Mouse (Mus musculus): ENCODE results near the gene Apol7e. TPM values are rescaled to one million over a fixed set of nuclear protein-coding genes. Genes with fewer than 3 reads are reported as not detected.

Gene Apol7e
- total RNA-seq, 1 experiment = 0.13 TPM

DNA sequence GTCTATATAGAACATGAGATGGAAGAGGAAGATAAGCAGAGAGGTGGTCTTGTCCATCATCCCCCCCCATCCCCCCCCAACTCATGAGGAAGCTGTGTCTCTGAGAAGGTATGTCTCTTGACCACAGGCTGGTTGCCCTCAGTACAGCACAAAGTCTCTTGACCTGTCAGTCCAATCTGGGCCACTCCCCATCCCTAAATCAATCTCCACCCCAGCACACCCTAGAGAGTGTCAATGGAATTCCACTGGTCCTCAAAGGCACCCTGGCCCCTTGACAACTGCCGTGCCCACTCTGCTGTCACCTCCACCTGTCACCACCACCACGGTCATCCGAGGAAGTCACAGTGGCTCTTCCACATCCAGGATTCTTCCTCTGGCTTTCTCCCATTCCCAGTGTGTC, 49.8 kb downstream of the Apol7e start:
- TF ChIP-seq CHD2 (IDR thresholded peaks at IDR 0.05; ENCODE audit: low read depth, low read length) = no peak
- TF ChIP-seq MAFK (IDR thresholded peaks at IDR 0.05; ENCODE audit: insufficient read depth, low read depth, low read length) = no peak
- no peak for TF ChIP-seq ZNF384 (IDR thresholded peaks at IDR 0.05; ENCODE audit: low read depth, low read length)
- no peak for TF ChIP-seq ZC3H11A (IDR thresholded peaks at IDR 0.05; ENCODE audit: borderline replicate concordance, low read depth, low read length)
- no peak for TF ChIP-seq HCFC1 (IDR thresholded peaks at IDR 0.05; ENCODE audit: borderline replicate concordance, insufficient read depth, low read length)
- in situ Hi-C loops (cut with MboI; ENCODE audit: low sequenced_read_pairs in 2 of 2, unreplicated experiment in 2 of 2) = no loop called here

DNA sequence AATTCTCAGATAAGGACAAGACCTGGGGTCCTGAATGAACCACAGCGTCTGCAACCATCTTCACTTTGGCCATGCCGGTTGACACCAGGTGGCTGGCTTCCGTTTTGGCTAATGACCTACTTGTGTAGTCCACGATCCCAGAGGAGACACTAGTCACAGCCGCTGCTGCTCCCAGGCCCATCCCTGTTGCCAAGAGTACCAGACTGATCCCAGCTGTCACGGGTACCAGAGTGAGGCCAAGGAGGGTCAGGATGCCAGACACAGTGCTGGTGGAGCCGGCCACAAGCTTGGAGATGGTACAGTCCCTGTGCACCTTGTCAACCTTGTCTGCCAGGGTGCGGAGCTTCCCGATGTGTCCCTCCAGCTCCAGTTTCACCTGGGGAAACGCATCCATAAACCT, 51.1 kb downstream of the Apol7e start:
- Histone ChIP-seq H3K36me3 (ENCODE audit: control insufficient read depth, insufficient read depth, low read length, poor library complexity, severe bottlenecking) (no peaks in the 10 kb centered on the region), H3K9me3 (ENCODE audit: control insufficient read depth, insufficient read depth, low read depth, low read length) (no peaks in the 10 kb centered on the region), H3K9ac (ENCODE audit: insufficient read depth, low read depth, low read length, poor library complexity, severe bottlenecking) (no peak overlapping the region), H3K27ac (ENCODE audit: insufficient read depth, low read depth, low read length, poor library complexity, severe bottlenecking) (no peak overlapping the region), H3K4me1 (ENCODE audit: control insufficient read depth in 2 of 2, insufficient read depth in 2 of 2, low read length in 2 of 2, poor library complexity in 1 of 2) (no peaks in the 10 kb centered on the region), H3K4me3 (ENCODE audit: insufficient read depth in 1 of 2, low read depth in 1 of 2, low read length in 2 of 2, poor library complexity in 1 of 2, severe bottlenecking in 1 of 2) (no peak overlapping the region)
- DNase-seq (ENCODE audit: low read depth, low spot score) = no peak
- in situ Hi-C loops (cut with MboI; ENCODE audit: low sequenced_read_pairs in 2 of 2, unreplicated experiment in 2 of 2) = no loop called here
- TF ChIP-seq ZNF384 (IDR thresholded peaks at IDR 0.05; ENCODE audit: low read depth, low read length) (no peak), HCFC1 (IDR thresholded peaks at IDR 0.05; ENCODE audit: borderline replicate concordance, insufficient read depth, low read length) (no peak), CHD2 (IDR thresholded peaks at IDR 0.05; ENCODE audit: low read depth, low read length) (no peak), MAFK (IDR thresholded peaks at IDR 0.05; ENCODE audit: insufficient read depth, low read depth, low read length) (no peak), ZC3H11A (IDR thresholded peaks at IDR 0.05; ENCODE audit: borderline replicate concordance, low read depth, low read length) (no peak)

More for the DNA sequence above, 49.8 kb downstream of the Apol7e start:
- no peak for DNase-seq (ENCODE audit: low read depth, low spot score)
- Histone ChIP-seq H3K4me1 (ENCODE audit: control insufficient read depth in 2 of 2, insufficient read depth in 2 of 2, low read length in 2 of 2, poor library complexity in 1 of 2) (no peaks in the 10 kb centered on the region), H3K27ac (ENCODE audit: insufficient read depth, low read depth, low read length, poor library complexity, severe bottlenecking) (no peak overlapping the region), H3K36me3 (ENCODE audit: control insufficient read depth, insufficient read depth, low read length, poor library complexity, severe bottlenecking) (no peaks in the 10 kb centered on the region), H3K9me3 (ENCODE audit: control insufficient read depth, insufficient read depth, low read depth, low read length) (no peaks in the 10 kb centered on the region), H3K9ac (ENCODE audit: insufficient read depth, low read depth, low read length, poor library complexity, severe bottlenecking) (no peak overlapping the region), H3K4me3 (ENCODE audit: insufficient read depth in 1 of 2, low read depth in 1 of 2, low read length in 2 of 2, poor library complexity in 1 of 2, severe bottlenecking in 1 of 2) (no peak overlapping the region)

DNA sequence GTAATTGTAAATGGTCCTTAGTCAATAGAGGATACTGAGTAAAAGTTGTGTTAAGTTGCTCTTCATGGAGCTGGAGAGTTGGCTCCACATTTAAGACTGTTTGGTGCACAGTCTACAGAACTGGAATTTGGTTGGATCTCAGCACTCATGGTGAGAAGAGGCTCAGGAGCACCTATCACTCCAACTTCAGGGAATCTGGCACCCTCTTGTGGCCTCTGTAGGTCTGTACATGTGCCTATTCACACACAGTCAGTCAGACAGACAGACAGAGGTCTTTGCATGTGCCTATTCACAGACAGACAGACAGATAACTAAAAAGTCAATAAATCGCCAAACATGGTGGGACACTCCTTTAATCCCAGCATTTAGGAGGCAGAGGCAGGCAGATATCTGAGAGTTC, 51.8 kb downstream of the Apol7e start:
- Histone ChIP-seq H3K27ac (ENCODE audit: insufficient read depth, low read depth, low read length, poor library complexity, severe bottlenecking) (no peak overlapping the region), H3K36me3 (ENCODE audit: control insufficient read depth, insufficient read depth, low read length, poor library complexity, severe bottlenecking) (no peaks in the 10 kb centered on the region), H3K9me3 (ENCODE audit: control insufficient read depth, insufficient read depth, low read depth, low read length) (no peaks in the 10 kb centered on the region), H3K4me3 (ENCODE audit: insufficient read depth in 1 of 2, low read depth in 1 of 2, low read length in 2 of 2, poor library complexity in 1 of 2, severe bottlenecking in 1 of 2) (no peak overlapping the region), H3K9ac (ENCODE audit: insufficient read depth, low read depth, low read length, poor library complexity, severe bottlenecking) (no peak overlapping the region), H3K4me1 (ENCODE audit: control insufficient read depth in 2 of 2, insufficient read depth in 2 of 2, low read length in 2 of 2, poor library complexity in 1 of 2) (peaks cover 0 to 3% of the 10 kb centered on the region in 2 experiments; a peak in 1 of 4 replicates)
- TF ChIP-seq ZNF384 (IDR thresholded peaks at IDR 0.05; ENCODE audit: low read depth, low read length) = no peak
- peak; percentile 3; the same call in 1 of the 2 replicates for TF ChIP-seq ZC3H11A (IDR thresholded peaks at IDR 0.05; ENCODE audit: borderline replicate concordance, low read depth, low read length)
- in situ Hi-C loops (cut with MboI; ENCODE audit: low sequenced_read_pairs in 2 of 2, unreplicated experiment in 2 of 2) = no loop called here
- peak; percentile 58 for DNase-seq (ENCODE audit: low read depth, low spot score)

DNA sequence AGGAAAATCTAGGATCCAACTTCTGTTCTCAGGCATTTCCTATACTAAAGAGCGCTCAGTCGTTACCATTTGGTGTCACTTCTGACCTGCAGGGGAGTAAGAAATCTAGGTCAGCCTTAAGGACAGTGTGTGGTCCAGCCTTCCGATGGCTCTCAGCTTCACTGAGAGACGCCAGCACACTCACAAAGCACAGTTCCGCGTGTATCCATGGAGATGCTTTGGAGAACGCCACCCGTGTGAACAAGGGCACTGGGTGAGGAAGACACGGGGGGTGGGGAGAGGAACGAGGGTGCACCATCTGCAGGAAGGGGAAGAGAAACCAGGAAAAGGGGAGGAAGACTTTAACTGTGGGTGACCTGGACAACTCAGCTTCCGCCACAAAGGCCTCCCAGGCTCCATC, 53.8 kb downstream of the Apol7e start:
- H3K4me3 ChIP-seq (ENCODE audit: insufficient read depth in 1 of 2, low read depth in 1 of 2, low read length in 2 of 2, poor library complexity in 1 of 2, severe bottlenecking in 1 of 2) = no peak overlapping the region
- no peaks in the 10 kb centered on the region for H3K36me3 ChIP-seq (ENCODE audit: control insufficient read depth, insufficient read depth, low read length, poor library complexity, severe bottlenecking)
- H3K4me1 ChIP-seq (ENCODE audit: control insufficient read depth in 2 of 2, insufficient read depth in 2 of 2, low read length in 2 of 2, poor library complexity in 1 of 2) = peaks cover 0 to 3% of the 10 kb centered on the region in 2 experiments; a peak in 1 of 4 replicates
- H3K9ac ChIP-seq (ENCODE audit: insufficient read depth, low read depth, low read length, poor library complexity, severe bottlenecking) = no peak overlapping the region
- DNase-seq (ENCODE audit: low read depth, low spot score) = no peak
- in situ Hi-C loops (cut with MboI; ENCODE audit: low sequenced_read_pairs in 2 of 2, unreplicated experiment in 2 of 2) = no loop called here
- no peak overlapping the region for H3K27ac ChIP-seq (ENCODE audit: insufficient read depth, low read depth, low read length, poor library complexity, severe bottlenecking)
- no peak for TF ChIP-seq HCFC1 (IDR thresholded peaks at IDR 0.05; ENCODE audit: borderline replicate concordance, insufficient read depth, low read length)
- no peak for TF ChIP-seq ZC3H11A (IDR thresholded peaks at IDR 0.05; ENCODE audit: borderline replicate concordance, low read depth, low read length)
- no peak for TF ChIP-seq CHD2 (IDR thresholded peaks at IDR 0.05; ENCODE audit: low read depth, low read length)
- TF ChIP-seq MAFK (IDR thresholded peaks at IDR 0.05; ENCODE audit: insufficient read depth, low read depth, low read length) = no peak
- TF ChIP-seq ZNF384 (IDR thresholded peaks at IDR 0.05; ENCODE audit: low read depth, low read length) = no peak
- H3K9me3 ChIP-seq (ENCODE audit: control insufficient read depth, insufficient read depth, low read depth, low read length) = no peaks in the 10 kb centered on the region

DNA sequence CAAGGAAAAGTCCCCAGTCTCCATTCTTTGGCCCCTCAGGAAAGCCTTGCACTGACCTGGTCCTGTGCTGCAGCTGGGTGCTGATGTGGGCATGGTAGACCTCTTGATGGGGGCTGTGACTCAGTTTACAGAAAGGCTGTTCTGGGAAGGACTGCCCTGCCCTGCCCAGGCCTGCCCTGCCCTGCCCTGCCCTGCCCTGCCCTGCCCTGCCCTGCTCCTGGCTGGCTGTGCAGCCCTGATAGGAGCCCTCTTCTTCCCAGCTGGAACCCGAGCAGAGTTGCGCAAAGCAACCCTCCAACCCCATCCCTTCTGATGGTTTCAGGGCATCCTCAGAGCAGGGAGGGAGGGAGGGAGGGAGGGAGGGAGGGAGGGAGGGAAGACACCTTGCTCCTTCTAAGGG, 56.5 kb downstream of the Apol7e start:
- peaks cover 0 to 4% of the 10 kb centered on the region in 2 experiments; a peak in 1 of 4 replicates for H3K4me1 ChIP-seq (ENCODE audit: control insufficient read depth in 2 of 2, insufficient read depth in 2 of 2, low read length in 2 of 2, poor library complexity in 1 of 2)
- no peak for DNase-seq (ENCODE audit: low read depth, low spot score)
- in situ Hi-C loops (cut with MboI; ENCODE audit: low sequenced_read_pairs in 2 of 2, unreplicated experiment in 2 of 2) = no loop called here
- no peaks in the 10 kb centered on the region for H3K9me3 ChIP-seq (ENCODE audit: control insufficient read depth, insufficient read depth, low read depth, low read length)
- H3K27ac ChIP-seq (ENCODE audit: insufficient read depth, low read depth, low read length, poor library complexity, severe bottlenecking) = no peak overlapping the region
- peaks cover under 1% of the 10 kb centered on the region; the same call in 1 of the 2 replicates for H3K36me3 ChIP-seq (ENCODE audit: control insufficient read depth, insufficient read depth, low read length, poor library complexity, severe bottlenecking)
- H3K4me3 ChIP-seq (ENCODE audit: insufficient read depth in 1 of 2, low read depth in 1 of 2, low read length in 2 of 2, poor library complexity in 1 of 2, severe bottlenecking in 1 of 2) = no peak overlapping the region
- H3K9ac ChIP-seq (ENCODE audit: insufficient read depth, low read depth, low read length, poor library complexity, severe bottlenecking) = no peak overlapping the region
- TF ChIP-seq CHD2 (IDR thresholded peaks at IDR 0.05; ENCODE audit: low read depth, low read length) (no peak), MAFK (IDR thresholded peaks at IDR 0.05; ENCODE audit: insufficient read depth, low read depth, low read length) (no peak)

All from ES-E14 (cell line).